Mouse (Mus musculus): ENCODE data around the gene Unc119b. TPM values are rescaled to one million over a fixed set of nuclear protein-coding genes. Genes with fewer than 3 reads are reported as not detected.
A peak's percentile ranks its signal among the peaks of the same experiment; 100 is the strongest.

Gene Unc119b
- polyA plus RNA-seq, 1 experiment from 2014 or later, result 17.5 TPM

DNA sequence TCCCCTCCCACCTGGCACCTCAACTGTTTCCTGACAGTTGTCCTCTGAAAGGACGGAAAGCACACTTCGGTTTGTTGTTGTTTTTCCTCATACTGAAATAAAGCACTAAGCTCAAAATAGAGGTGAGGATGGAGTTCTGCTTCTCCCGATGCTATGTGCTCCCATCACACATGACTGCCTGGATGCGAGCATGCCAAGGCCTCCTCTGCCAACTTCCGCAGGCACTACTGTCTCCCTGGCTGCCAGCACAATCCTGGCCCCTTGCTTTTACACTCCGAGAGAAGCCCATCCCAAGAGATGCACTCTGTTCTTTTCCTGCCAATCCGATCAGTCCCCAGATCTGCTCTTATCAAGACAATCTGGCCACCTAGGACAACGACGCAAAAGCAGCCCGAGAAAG lies 8.8 kb upstream of the Unc119b start:
- no peak for ATAC-seq (ENCODE audit: insufficient number of reproducible peaks, insufficient read depth, low FRiP score, low read depth)
- Histone ChIP-seq H3K36me3 (ENCODE audit: control insufficient read depth, insufficient read depth, low read length) (peaks cover 54% of the 10 kb centered on the region), H3K27ac (replicated peaks in 1 of 2; ENCODE audit: control insufficient read depth in 1 of 2, insufficient read depth in 1 of 2, low read depth in 2 of 2, low read length in 2 of 2) (no peak overlapping the region), H3K4me1 (ENCODE audit: control insufficient read depth in 2 of 2, insufficient read depth in 2 of 2, low read length in 2 of 2) (peaks cover 0 to 3% of the 10 kb centered on the region in 2 experiments; a peak in 1 of 4 replicates), H3K9me3 (ENCODE audit: control insufficient read depth, low read length) (no peaks in the 10 kb centered on the region), H3K4me2 (ENCODE audit: low read length) (no peak overlapping the region), H3K4me3 (ENCODE audit: control insufficient read depth in 1 of 2, insufficient read depth in 1 of 2, low read depth in 1 of 2, low read length in 2 of 2) (no peak overlapping the region), H3K27me3 (ENCODE audit: control insufficient read depth, insufficient read depth, low read length) (no peaks in the 10 kb centered on the region), H3K9ac (ENCODE audit: low read length) (no peak overlapping the region)
- WGBS, result 71% methylated on average over 10 of the region's 10 CpGs

DNA sequence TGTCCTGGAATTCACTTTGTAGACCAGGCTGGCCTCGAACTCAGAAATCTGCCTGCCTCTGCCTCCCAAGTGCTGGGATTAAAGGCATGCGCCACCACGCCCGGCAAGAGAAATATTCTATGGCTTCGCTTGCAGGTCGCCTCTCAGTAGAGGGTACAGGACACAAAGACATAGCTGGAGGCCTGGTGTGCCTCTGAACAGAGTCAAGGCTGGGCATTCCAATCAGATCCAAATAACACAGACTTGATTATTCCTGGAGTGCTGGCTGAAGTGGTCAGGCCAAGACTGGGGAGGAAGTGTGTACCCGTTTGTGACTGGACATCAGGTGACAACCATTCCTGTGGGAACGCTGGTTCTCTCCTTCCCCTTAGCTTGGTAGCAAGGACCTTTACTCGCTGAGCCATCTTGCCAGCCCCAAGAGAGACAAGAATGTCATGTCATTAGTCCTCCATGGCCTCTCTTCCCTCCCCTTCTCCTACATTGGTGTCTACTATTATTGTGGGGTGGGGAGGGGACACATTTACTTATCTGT lies 7.5 kb upstream of the Unc119b start:
- Histone ChIP-seq H3K9ac (ENCODE audit: low read length) (no peak overlapping the region), H3K36me3 (ENCODE audit: control insufficient read depth, insufficient read depth, low read length) (peaks cover 40% of the 10 kb centered on the region), H3K4me2 (ENCODE audit: low read length) (no peak overlapping the region), H3K9me3 (ENCODE audit: control insufficient read depth, low read length) (no peaks in the 10 kb centered on the region), H3K4me1 (ENCODE audit: control insufficient read depth in 2 of 2, insufficient read depth in 2 of 2, low read length in 2 of 2) (peaks cover 0 to 3% of the 10 kb centered on the region in 2 experiments; a peak in 1 of 4 replicates), H3K27ac (replicated peaks in 1 of 2; ENCODE audit: control insufficient read depth in 1 of 2, insufficient read depth in 1 of 2, low read depth in 2 of 2, low read length in 2 of 2) (no peak overlapping the region), H3K4me3 (ENCODE audit: control insufficient read depth in 1 of 2, insufficient read depth in 1 of 2, low read depth in 1 of 2, low read length in 2 of 2) (no peak overlapping the region), H3K27me3 (ENCODE audit: control insufficient read depth, insufficient read depth, low read length) (no peaks in the 10 kb centered on the region)
- 90% methylated on average over 9 of the region's 9 CpGs for WGBS
- no peak for ATAC-seq (ENCODE audit: insufficient number of reproducible peaks, insufficient read depth, low FRiP score, low read depth)

DNA sequence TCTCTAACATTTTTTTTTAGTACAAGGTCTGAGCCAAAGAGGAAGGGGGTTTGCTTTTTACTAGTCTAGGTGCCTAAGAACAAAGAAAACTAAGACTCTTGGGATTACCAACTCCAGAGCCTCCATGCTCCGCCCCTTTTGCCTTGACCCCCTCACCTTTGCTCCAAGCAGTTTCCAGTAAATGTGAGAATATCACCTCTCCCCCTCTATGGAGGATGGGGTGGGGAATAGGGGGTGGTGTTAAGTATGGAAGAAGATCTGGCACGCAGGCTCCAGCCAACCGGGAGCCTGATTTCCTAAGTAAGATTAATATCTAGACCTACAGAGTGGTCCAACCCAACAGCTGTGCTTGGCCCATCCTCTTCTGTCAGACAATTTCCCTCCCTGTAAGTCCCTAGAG lies 6.0 kb upstream of the Unc119b start:
- no peaks in the 10 kb centered on the region for H3K9me3 ChIP-seq (ENCODE audit: control insufficient read depth, low read length)
- H3K4me2 ChIP-seq (ENCODE audit: low read length), result no peak overlapping the region
- H3K27ac ChIP-seq (replicated peaks in 1 of 2; ENCODE audit: control insufficient read depth in 1 of 2, insufficient read depth in 1 of 2, low read depth in 2 of 2, low read length in 2 of 2), result no peak overlapping the region
- peaks cover 0 to 3% of the 10 kb centered on the region in 2 experiments; a peak in 1 of 4 replicates for H3K4me1 ChIP-seq (ENCODE audit: control insufficient read depth in 2 of 2, insufficient read depth in 2 of 2, low read length in 2 of 2)
- peaks cover 25% of the 10 kb centered on the region for H3K36me3 ChIP-seq (ENCODE audit: control insufficient read depth, insufficient read depth, low read length)
- no peak for ATAC-seq (ENCODE audit: insufficient number of reproducible peaks, insufficient read depth, low FRiP score, low read depth)
- H3K4me3 ChIP-seq (ENCODE audit: control insufficient read depth in 1 of 2, insufficient read depth in 1 of 2, low read depth in 1 of 2, low read length in 2 of 2), result no peak overlapping the region
- H3K9ac ChIP-seq (ENCODE audit: low read length), result no peak overlapping the region
- H3K27me3 ChIP-seq (ENCODE audit: control insufficient read depth, insufficient read depth, low read length), result no peaks in the 10 kb centered on the region
- 67% methylated on average over 3 of the region's 3 CpGs for WGBS

DNA sequence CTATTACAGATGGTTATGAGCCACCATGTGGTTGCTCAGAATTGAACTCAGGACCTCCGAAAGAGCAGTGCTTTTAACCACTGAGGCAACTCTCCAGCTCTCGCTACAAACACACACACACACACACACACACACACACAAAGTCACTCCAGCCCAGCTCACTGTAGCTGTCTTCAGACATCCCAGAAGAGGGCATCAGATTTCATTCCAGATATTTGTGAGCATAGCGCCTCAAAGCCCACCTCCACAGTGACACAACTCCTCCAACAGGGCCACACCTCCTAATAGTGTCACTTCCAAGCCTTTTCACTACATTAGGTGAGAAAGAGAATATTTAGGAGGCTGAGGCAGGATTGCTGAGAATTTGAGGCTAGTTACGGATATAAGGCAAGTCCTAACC lies 4.3 kb upstream of the Unc119b start:
- Histone ChIP-seq H3K4me3 (ENCODE audit: control insufficient read depth in 1 of 2, insufficient read depth in 1 of 2, low read depth in 1 of 2, low read length in 2 of 2) (no peak overlapping the region), H3K9ac (ENCODE audit: low read length) (no peak overlapping the region), H3K27me3 (ENCODE audit: control insufficient read depth, insufficient read depth, low read length) (no peaks in the 10 kb centered on the region), H3K9me3 (ENCODE audit: control insufficient read depth, low read length) (no peaks in the 10 kb centered on the region), H3K36me3 (ENCODE audit: control insufficient read depth, insufficient read depth, low read length) (peaks cover 10% of the 10 kb centered on the region), H3K4me2 (ENCODE audit: low read length) (no peak overlapping the region), H3K27ac (replicated peaks in 1 of 2; ENCODE audit: control insufficient read depth in 1 of 2, insufficient read depth in 1 of 2, low read depth in 2 of 2, low read length in 2 of 2) (no peak overlapping the region), H3K4me1 (ENCODE audit: control insufficient read depth in 2 of 2, insufficient read depth in 2 of 2, low read length in 2 of 2) (peaks cover 1 to 3% of the 10 kb centered on the region in 2 experiments)
- no peak for ATAC-seq (ENCODE audit: insufficient number of reproducible peaks, insufficient read depth, low FRiP score, low read depth)
- WGBS, result 77% methylated on average over 4 of the region's 4 CpGs

DNA sequence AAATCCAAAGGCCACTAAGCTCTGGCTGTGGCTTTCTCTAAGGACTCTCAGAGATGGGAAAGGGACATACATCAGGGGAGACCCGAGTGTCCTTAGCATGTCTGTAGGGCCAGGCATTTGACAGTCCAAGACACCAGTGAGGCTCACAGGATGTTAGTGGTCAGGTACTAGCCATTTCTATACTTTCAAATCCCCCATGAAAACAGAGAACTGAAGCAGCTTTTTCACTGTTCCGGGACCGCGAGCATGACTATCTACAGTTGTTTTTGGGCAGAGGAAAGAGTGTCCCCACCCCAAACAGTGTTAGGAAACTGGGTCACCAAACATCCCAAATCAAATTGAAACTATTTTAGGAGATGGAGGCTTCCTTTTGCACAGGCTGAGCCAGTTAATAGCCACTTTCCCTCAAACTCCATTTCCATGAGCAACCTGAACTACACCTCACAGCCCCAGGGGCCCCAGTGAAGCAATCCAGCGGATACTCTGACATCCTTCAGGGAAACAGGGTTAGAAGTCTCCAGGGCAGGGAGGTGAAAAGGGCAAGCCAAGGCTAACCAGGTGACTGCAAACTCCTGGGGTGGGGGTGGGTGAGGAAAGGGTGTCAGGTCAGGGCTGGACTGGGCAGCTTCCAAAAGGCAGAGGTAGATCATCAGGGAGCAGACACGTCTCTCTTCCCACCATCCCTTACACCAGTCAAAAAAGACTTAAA lies 1.3 kb downstream of the Unc119b start:
- Histone ChIP-seq H3K9me3 (ENCODE audit: control insufficient read depth, low read length) (no peaks in the 10 kb centered on the region), H3K27me3 (ENCODE audit: control insufficient read depth, insufficient read depth, low read length) (no peaks in the 10 kb centered on the region), H3K4me2 (ENCODE audit: low read length) (peak overlapping the region; percentile 89), H3K4me3 (ENCODE audit: control insufficient read depth in 1 of 2, insufficient read depth in 1 of 2, low read depth in 1 of 2, low read length in 2 of 2) (peak overlapping the region; percentile 58 to 62), H3K9ac (ENCODE audit: low read length) (peak overlapping the region; percentile 80), H3K27ac (replicated peaks in 1 of 2; ENCODE audit: control insufficient read depth in 1 of 2, insufficient read depth in 1 of 2, low read depth in 2 of 2, low read length in 2 of 2) (no peak overlapping the region), H3K36me3 (ENCODE audit: control insufficient read depth, insufficient read depth, low read length) (peaks cover 16% of the 10 kb centered on the region), H3K4me1 (ENCODE audit: control insufficient read depth in 2 of 2, insufficient read depth in 2 of 2, low read length in 2 of 2) (peaks cover 7 to 17% of the 10 kb centered on the region in 2 experiments)
- ATAC-seq (ENCODE audit: insufficient number of reproducible peaks, insufficient read depth, low FRiP score, low read depth), result no peak
- WGBS, result 62% methylated on average over 6 of the region's 6 CpGs

DNA sequence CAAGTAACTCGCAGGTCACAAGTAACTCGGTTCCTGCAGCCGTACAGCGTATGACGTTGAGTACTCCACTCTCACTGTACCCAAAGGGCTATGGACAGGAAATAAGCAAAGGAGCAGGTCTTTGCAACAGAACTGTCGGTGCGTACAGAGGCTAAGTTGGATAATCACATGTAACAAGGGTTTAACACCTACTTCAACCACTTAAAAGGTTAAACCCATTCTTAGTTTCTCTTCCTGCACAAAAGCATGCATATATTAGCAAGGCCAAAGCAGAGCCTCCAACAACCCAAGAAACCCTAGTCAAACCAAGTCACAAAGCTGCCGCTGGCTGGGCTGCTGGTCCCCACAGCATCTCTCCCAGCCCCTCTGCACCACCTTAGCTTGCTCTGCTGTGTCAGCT lies 2.3 kb downstream of the Unc119b start:
- Histone ChIP-seq H3K27me3 (ENCODE audit: control insufficient read depth, insufficient read depth, low read length) (no peaks in the 10 kb centered on the region), H3K4me2 (ENCODE audit: low read length) (no peak overlapping the region), H3K4me1 (ENCODE audit: control insufficient read depth in 2 of 2, insufficient read depth in 2 of 2, low read length in 2 of 2) (peaks cover 7 to 17% of the 10 kb centered on the region in 2 experiments), H3K9me3 (ENCODE audit: control insufficient read depth, low read length) (no peaks in the 10 kb centered on the region), H3K4me3 (ENCODE audit: control insufficient read depth in 1 of 2, insufficient read depth in 1 of 2, low read depth in 1 of 2, low read length in 2 of 2) (no peak overlapping the region), H3K36me3 (ENCODE audit: control insufficient read depth, insufficient read depth, low read length) (peaks cover 27% of the 10 kb centered on the region), H3K9ac (ENCODE audit: low read length) (no peak overlapping the region), H3K27ac (replicated peaks in 1 of 2; ENCODE audit: control insufficient read depth in 1 of 2, insufficient read depth in 1 of 2, low read depth in 2 of 2, low read length in 2 of 2) (no peak overlapping the region)
- WGBS, result 84% methylated on average over 8 of the region's 8 CpGs
- ATAC-seq (ENCODE audit: insufficient number of reproducible peaks, insufficient read depth, low FRiP score, low read depth), result no peak

DNA sequence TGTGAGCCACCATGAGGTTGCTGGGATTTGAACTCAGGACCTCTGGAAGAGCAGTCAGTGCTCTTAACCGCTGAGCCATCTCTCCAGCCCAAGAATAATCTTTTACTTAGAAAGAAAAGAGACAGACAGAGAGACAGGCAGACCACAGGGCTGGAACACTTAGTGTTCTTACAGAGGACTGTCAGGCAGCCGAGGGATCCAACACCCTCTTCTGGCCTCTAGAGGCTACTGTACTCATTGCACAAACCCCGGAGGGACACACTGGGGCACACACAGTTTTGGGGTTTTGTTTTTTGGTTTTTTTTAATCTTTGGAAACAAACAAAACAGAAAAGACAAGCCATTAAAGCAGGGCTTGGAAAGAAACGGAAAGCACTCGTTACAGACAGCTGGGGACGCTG lies 5.4 kb downstream of the Unc119b start:
- 85% methylated on average over 6 of the region's 6 CpGs for WGBS
- no peak overlapping the region for H3K27ac ChIP-seq (replicated peaks in 1 of 2; ENCODE audit: control insufficient read depth in 1 of 2, insufficient read depth in 1 of 2, low read depth in 2 of 2, low read length in 2 of 2)
- no peak overlapping the region for H3K9ac ChIP-seq (ENCODE audit: low read length)
- H3K9me3 ChIP-seq (ENCODE audit: control insufficient read depth, low read length), result no peaks in the 10 kb centered on the region
- no peaks in the 10 kb centered on the region for H3K27me3 ChIP-seq (ENCODE audit: control insufficient read depth, insufficient read depth, low read length)
- ATAC-seq (ENCODE audit: insufficient number of reproducible peaks, insufficient read depth, low FRiP score, low read depth), result no peak
- H3K4me1 ChIP-seq (ENCODE audit: control insufficient read depth in 2 of 2, insufficient read depth in 2 of 2, low read length in 2 of 2), result peaks cover 10 to 27% of the 10 kb centered on the region in 2 experiments
- no peak overlapping the region for H3K4me3 ChIP-seq (ENCODE audit: control insufficient read depth in 1 of 2, insufficient read depth in 1 of 2, low read depth in 1 of 2, low read length in 2 of 2)
- peaks cover 53% of the 10 kb centered on the region for H3K36me3 ChIP-seq (ENCODE audit: control insufficient read depth, insufficient read depth, low read length)
- no peak overlapping the region for H3K4me2 ChIP-seq (ENCODE audit: low read length)

All from heart, embryonic 14.5 days (tissue).